Mouse (Mus musculus) midbrain, embryonic 16.5 days (tissue): ENCODE measurements around the gene Il3. TPM values are rescaled to one million over a fixed set of nuclear protein-coding genes. Genes with fewer than 3 reads are reported as not detected.

Source experiments
- ATAC-seq: fragments of 200-750 bp; cut with Nextera tagmentation; 2 replicates; pipeline ENCODE4 v1.8.0; 2017; ENCODE audit warnings: moderate TSS enrichment
- H3K27ac ChIP-seq: fragments of 300-500 bp; sonication (generic); 2 replicates; pipeline ENCODE4 v1.5.1; 2014; ENCODE audit warnings: mild to moderate bottlenecking, low read length, mixed read lengths
- H3K27me3 ChIP-seq: fragments of 300-500 bp; sonication (generic); 2 replicates; pipeline ENCODE4 v1.6.1; 2014; ENCODE audit warnings: low read depth, low read length, mixed read lengths; ENCODE audit not compliant: control insufficient read depth, insufficient read depth
- H3K36me3 ChIP-seq: fragments of 300-500 bp; sonication (generic); 2 replicates; pipeline ENCODE4 v1.6.1; 2014; ENCODE audit warnings: mild to moderate bottlenecking, low read length, moderate library complexity, mixed read lengths; ENCODE audit not compliant: control insufficient read depth, insufficient read depth
- H3K4me1 ChIP-seq: fragments of 300-500 bp; sonication (generic); 2 replicates; pipeline ENCODE4 v1.6.1; 2014; ENCODE audit warnings: mild to moderate bottlenecking, low read length, mixed read lengths; ENCODE audit not compliant: control insufficient read depth, insufficient read depth
- H3K4me2 ChIP-seq: fragments of 300-500 bp; sonication (generic); 2 replicates; pipeline ENCODE4 v1.6.1; 2014; ENCODE audit warnings: mild to moderate bottlenecking, low read length, mixed read lengths
- H3K4me3 ChIP-seq: fragments of 300-500 bp; sonication (generic); 2 replicates; pipeline ENCODE4 v1.5.1; 2014; ENCODE audit warnings: low read depth, mild to moderate bottlenecking, low read length, moderate library complexity, mixed read lengths
- H3K9ac ChIP-seq: fragments of 300-500 bp; sonication (generic); 2 replicates; pipeline ENCODE4 v1.6.1; 2014; ENCODE audit warnings: low read depth, low read length, mixed read lengths
- H3K9me3 ChIP-seq: fragments of 300-500 bp; sonication (generic); replicated peaks from 2 replicates; pipeline ENCODE4 v1.6.1; 2014; ENCODE audit warnings: mild to moderate bottlenecking, low read length, mixed read lengths; ENCODE audit not compliant: control insufficient read depth, poor library complexity, severe bottlenecking
- WGBS: fragments of 180-500 bp; shearing (Covaris S2); extraction: QIAGEN DNeasy Blood & Tissue Kit; methylation state at CpG from one replicate; pipeline ENCODE4 v1.1.7; 2014; 5-methylcytosine and 5-hydroxymethylcytosine counted together
- polyA plus RNA-seq: library from polyadenylated mRNA; unstranded; fragments of >200 nt; fragmentation: Nextera tagmentation; extraction: Ambion mirVana; gene quantifications from 2 replicates; pipeline ENCODE4 v1.2.1, GENCODE M21; 2015

Il3 gene
- not detected in 2 replicates for polyA plus RNA-seq

DNA sequence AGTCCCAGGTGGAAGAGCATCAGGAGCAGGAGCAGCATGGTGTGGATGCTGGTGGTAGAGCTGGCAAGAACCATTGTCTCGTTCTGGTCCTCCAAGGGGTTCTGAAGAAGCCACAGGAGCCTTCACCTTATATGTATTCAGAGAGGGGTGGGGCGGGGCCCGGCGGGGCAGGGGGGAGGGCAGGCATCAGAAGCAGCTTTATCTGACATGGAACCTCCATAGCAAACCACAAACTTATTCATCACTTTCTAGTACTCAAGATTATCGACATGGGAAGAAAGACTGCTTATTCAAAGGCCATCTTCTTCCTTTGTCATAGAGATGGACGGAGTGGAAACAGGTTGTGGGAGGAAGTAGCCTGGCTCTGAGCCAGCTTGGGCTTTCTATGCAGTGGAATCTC is at the start of gene Il3:
Gene Il3 (minus strand): TSS at position 101 of the 400 bp plus-strand sequence.
- Histone ChIP-seq H3K9me3 (no peaks in the 10 kb centered on the region), H3K4me1 (no peaks in the 10 kb centered on the region), H3K36me3 (no peaks in the 10 kb centered on the region), H3K27me3 (no peaks in the 10 kb centered on the region), H3K4me2 (no peak within 1 kb of the TSS), H3K4me3 (no peak within 1 kb of the TSS), H3K27ac (no peak within 1 kb of the TSS), H3K9ac (no peak within 1 kb of the TSS)
- no peak for ATAC-seq
- 86% methylated on average over 6 of the region's 6 CpGs for WGBS

GRCm38 (mm10) chr11:54315336-54315735 is 48.3 kb upstream of the Il3 start:
- peaks cover 26% of the 10 kb centered on the region for H3K4me1 ChIP-seq
- no peak overlapping the region for H3K27ac ChIP-seq
- H3K36me3 ChIP-seq: peaks cover 3% of the 10 kb centered on the region
- H3K27me3 ChIP-seq: no peaks in the 10 kb centered on the region
- H3K9me3 ChIP-seq: no peaks in the 10 kb centered on the region
- ATAC-seq: no peak
- no peak overlapping the region for H3K9ac ChIP-seq
- no peak overlapping the region for H3K4me3 ChIP-seq
- WGBS: 88% methylated on average over 5 of the region's 5 CpGs
- no peak overlapping the region for H3K4me2 ChIP-seq

- H3K9ac ChIP-seq: no peak overlapping the region
- H3K9me3 ChIP-seq: no peaks in the 10 kb centered on the region
- H3K4me3 ChIP-seq: no peak overlapping the region
- no peaks in the 10 kb centered on the region for H3K36me3 ChIP-seq
- ATAC-seq: peak; percentile 73
- H3K4me1 ChIP-seq: peaks cover 26% of the 10 kb centered on the region
- no peak overlapping the region for H3K4me2 ChIP-seq
- no peak overlapping the region for H3K27ac ChIP-seq
- H3K27me3 ChIP-seq: no peaks in the 10 kb centered on the region
- 9% methylated on average over 3 of the region's 3 CpGs for WGBS
These were observed 47.7 kb upstream of the Il3 start for GRCm38 (mm10) chr11:54314740-54315139.

DNA sequence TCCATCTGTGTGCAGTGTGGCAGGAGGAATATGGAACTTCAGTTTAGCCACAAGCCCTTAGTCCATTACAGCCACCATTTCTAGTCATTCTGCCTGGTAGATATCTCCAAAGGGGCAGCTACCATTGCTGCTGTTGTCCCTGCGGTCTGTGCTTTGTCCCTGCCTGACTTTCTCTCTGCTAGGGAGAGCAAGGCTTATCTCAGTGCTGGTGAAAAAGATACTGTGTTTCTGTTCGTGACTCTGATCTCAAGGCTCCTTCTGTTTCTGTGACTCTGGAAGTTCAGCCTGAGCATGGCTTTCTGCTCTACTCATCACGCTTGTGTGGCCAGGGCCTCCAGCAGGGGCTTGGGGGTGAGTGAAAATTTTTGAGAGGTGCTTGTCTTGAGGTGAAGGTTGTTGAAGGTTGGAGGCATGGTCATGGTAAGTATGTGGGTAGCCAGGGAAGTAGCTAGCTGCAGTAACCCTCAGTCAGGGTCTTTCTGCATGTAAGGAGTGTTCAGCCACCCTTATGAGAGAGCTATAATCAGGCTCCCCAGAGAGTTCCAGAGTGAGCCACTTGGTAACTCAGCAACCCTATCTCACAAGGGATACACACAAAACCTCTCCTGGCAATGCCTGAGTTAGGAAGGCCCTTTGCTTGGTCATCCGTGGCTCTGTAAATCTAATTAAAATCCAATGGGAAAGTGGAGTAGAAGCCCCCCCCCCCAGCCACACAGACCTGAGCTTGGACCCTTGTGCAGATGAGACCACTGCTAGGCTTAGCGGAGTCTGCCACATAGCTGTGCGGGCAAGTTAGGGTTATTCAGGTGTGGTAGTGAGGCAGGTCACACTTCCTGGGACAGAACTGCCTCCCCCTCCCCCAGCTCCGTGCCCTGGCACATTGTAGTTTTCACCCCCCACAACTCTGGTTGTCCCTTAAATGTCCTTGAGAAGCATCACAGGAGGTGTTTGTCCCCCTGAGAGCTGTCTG is 46.6 kb upstream of the Il3 start:
- 56% methylated on average over 7 of the region's 7 CpGs for WGBS
- no peaks in the 10 kb centered on the region for H3K9me3 ChIP-seq
- H3K27ac ChIP-seq: no peak overlapping the region
- ATAC-seq: no peak
- no peaks in the 10 kb centered on the region for H3K27me3 ChIP-seq
- no peaks in the 10 kb centered on the region for H3K36me3 ChIP-seq
- H3K4me2 ChIP-seq: no peak overlapping the region
- H3K4me3 ChIP-seq: no peak overlapping the region
- no peak overlapping the region for H3K9ac ChIP-seq
- peaks cover 26% of the 10 kb centered on the region for H3K4me1 ChIP-seq

DNA sequence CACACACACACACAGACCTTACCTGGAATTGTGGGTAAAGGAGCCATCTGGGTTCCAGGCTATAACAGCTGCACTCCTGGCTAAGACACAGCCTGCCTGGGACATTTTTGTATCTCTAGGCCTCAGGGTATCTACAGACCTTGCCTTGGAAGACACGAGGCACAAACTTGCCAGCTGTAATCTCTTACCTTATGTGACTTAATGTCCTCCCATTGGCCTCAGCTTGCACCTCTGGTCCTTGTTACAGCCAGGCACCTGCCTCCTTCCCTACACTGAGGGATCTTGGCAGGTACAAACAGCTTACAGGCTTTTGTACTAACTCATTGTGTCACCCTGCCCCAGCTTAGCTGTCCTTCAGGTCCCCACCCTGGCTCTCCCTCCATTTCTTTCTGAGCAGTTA is 45.5 kb upstream of the Il3 start:
- no peak overlapping the region for H3K4me2 ChIP-seq
- no peak overlapping the region; the same call in 1 of the 2 replicates for H3K9ac ChIP-seq
- 17% methylated on average over 1 of the region's 1 CpGs for WGBS
- peaks cover 26% of the 10 kb centered on the region for H3K4me1 ChIP-seq
- no peak overlapping the region for H3K4me3 ChIP-seq
- no peak overlapping the region for H3K27ac ChIP-seq
- no peaks in the 10 kb centered on the region for H3K27me3 ChIP-seq
- no peaks in the 10 kb centered on the region for H3K9me3 ChIP-seq
- H3K36me3 ChIP-seq: no peaks in the 10 kb centered on the region
- ATAC-seq: no peak

DNA sequence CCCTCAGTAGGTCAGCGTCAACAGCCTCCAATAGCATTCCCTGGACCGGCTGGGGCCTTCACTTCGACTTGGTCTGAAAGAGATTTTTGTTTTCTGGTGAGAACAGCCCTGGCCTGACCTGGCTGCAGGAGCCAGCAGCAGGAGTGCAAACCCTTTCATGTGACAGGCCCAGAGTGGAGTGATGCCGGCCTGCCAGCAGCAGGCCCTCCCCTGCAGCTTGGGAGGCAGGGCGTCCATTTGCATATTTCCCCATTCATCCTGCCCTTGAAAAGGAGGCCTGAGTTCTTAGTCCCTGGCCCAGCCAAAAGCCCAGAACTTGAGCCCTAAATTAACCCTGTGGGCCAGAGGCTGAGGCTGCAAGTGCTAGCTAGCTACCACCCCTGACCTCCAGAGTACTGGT is 44.9 kb upstream of the Il3 start:
- 1% methylated on average over 5 of the region's 5 CpGs for WGBS
- peak; percentile 59 for ATAC-seq
- H3K4me1 ChIP-seq: peaks cover 31% of the 10 kb centered on the region
- peak overlapping the region; percentile 63 for H3K27ac ChIP-seq
- H3K9ac ChIP-seq: no peak overlapping the region
- H3K9me3 ChIP-seq: no peaks in the 10 kb centered on the region
- no peaks in the 10 kb centered on the region for H3K27me3 ChIP-seq
- no peaks in the 10 kb centered on the region for H3K36me3 ChIP-seq
- H3K4me2 ChIP-seq: no peak overlapping the region
- no peak overlapping the region for H3K4me3 ChIP-seq

DNA sequence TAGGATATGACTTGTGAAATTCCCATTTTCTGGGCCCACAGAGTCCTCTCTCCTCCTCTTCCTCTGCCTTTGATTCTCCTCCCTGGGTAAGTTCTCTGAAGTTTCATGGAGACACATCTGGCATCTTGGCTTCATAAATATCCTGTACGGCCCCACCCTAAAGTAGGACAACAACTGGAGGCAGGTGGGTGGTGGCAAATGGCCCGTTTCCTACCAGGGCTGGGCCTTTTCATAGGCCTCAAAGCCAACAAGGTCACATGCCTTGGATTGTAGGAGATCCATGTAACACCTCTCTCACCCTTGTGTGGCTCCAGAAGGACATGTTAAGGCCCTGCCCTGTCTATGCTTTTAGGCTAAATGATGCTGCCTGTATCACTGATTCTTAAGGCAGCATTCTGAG is 43.5 kb upstream of the Il3 start:
- Histone ChIP-seq H3K36me3 (no peaks in the 10 kb centered on the region), H3K27me3 (no peaks in the 10 kb centered on the region), H3K4me2 (no peak overlapping the region), H3K9ac (no peak overlapping the region), H3K27ac (no peak overlapping the region), H3K4me3 (no peak overlapping the region), H3K9me3 (no peaks in the 10 kb centered on the region), H3K4me1 (peaks cover 40% of the 10 kb centered on the region)
- WGBS: 90% methylated on average over 2 of the region's 2 CpGs
- ATAC-seq: no peak

DNA sequence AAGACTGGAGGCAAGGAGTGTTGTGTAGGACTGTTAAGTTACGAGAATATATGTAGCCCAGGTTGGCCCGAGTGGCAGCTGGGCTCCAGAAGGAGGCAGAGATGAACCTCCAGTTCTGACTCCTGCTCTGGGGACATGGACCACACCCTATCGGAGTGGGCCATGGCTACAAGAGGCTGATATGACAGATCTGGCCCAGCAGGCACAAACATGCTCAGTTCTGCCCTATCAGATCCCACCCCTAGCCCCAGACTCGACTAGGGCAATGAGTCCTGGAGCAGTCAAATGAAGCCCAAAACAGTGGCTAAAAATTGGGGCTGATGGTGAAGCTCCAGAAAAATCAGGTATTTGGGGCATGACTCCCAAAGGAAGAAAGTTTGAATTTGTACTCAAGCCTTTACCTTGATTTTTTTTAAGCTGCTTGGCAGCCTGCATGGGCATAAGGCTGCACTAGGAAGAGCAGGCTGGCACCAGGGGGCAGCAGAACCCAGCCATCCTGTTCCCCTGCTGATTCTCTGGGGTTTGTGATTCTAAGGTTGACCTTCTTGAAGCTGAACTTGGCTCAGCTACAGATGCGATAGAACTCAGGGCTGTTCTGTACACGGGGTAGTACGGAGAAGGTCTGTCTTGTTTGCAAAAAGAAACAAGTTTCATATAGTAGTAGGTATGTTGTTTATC is 40.2 kb upstream of the Il3 start:
- no peak overlapping the region for H3K4me2 ChIP-seq
- no peak overlapping the region for H3K9ac ChIP-seq
- no peaks in the 10 kb centered on the region for H3K36me3 ChIP-seq
- H3K27ac ChIP-seq: no peak overlapping the region
- H3K4me3 ChIP-seq: no peak overlapping the region
- ATAC-seq: no peak
- 84% methylated on average over 7 of the region's 7 CpGs for WGBS
- no peaks in the 10 kb centered on the region for H3K9me3 ChIP-seq
- no peaks in the 10 kb centered on the region for H3K27me3 ChIP-seq
- H3K4me1 ChIP-seq: peaks cover 44% of the 10 kb centered on the region

GRCm38 (mm10) chr11:54305331-54305730 is 38.3 kb upstream of the Il3 start:
- no peak for ATAC-seq
- H3K4me2 ChIP-seq: peak overlapping the region; percentile 59
- H3K9me3 ChIP-seq: no peaks in the 10 kb centered on the region
- H3K4me1 ChIP-seq: peaks cover 31% of the 10 kb centered on the region
- no peaks in the 10 kb centered on the region for H3K36me3 ChIP-seq
- no peaks in the 10 kb centered on the region for H3K27me3 ChIP-seq
- H3K27ac ChIP-seq: peak overlapping the region; percentile 39; the same call in 1 of the 2 replicates
- H3K9ac ChIP-seq: peak overlapping the region; percentile 47
- H3K4me3 ChIP-seq: peak overlapping the region; percentile 75
- WGBS: 54% methylated on average over 3 of the region's 3 CpGs
